Mouse (Mus musculus): ENCODE results near the gene Sgpl1. TPM values are rescaled to one million over a fixed set of nuclear protein-coding genes. Genes with fewer than 3 reads are reported as not detected.
"Not testable (repeated sequence)": the region's sequence is repeated elsewhere in the genome, so short reads cannot be mapped to it uniquely, and the experiment has no call there.

The Sgpl1 gene
- polyA plus RNA-seq, 1 experiment from 2014 or later: 33.7 TPM

DNA sequence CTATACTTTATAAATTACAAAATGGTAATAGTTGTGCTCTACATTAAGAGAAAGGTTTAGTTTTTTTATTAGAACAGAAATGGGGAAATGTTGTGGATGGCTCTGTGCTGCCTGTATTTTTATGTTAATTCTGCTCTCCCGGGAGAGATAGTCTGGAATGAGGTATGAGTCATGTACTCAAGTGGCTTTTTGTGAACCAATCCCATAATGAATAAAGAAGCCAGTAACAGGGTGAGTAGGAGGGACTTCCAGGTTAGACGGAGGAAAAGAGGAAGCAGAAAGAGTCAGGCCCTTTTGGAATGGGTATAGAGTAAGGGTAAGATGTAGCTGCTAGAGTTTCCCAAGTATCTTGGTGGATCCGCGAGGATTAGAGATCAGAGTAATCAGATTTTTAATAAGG lies 13.5 kb downstream of the Sgpl1 start:
- 68% methylated on average over 4 of the region's 4 CpGs for WGBS
- peak; percentile 19 for DNase-seq (ENCODE audit: low spot score)
- Histone ChIP-seq H3K4me3 (ENCODE audit: low read depth, low read length) (no peak overlapping the region), H3K4me1 (ENCODE audit: insufficient read depth, low read depth, low read length) (0 out of 2 replicates have a peak, but pooled peaks cover 5% of the 10 kb centered on the region), H3K36me3 (ENCODE audit: insufficient read depth, low read length) (no peaks in the 10 kb centered on the region), H3K27ac (ENCODE audit: low read length) (no peak overlapping the region), H3K9ac (replicated peaks; ENCODE audit: low read depth) (no peak overlapping the region), H3K9me3 (ENCODE audit: low read length) (no peaks in the 10 kb centered on the region), H3K4me2 (replicated peaks; ENCODE audit: low read depth, low read length) (no peak overlapping the region), H3K27me3 (replicated peaks; ENCODE audit: insufficient read depth, low read length) (no peaks in the 10 kb centered on the region)
- TF ChIP-seq EP300 (IDR thresholded peaks at IDR 0.05) (no peak), CTCF (IDR thresholded peaks at IDR 0.05) (no peak)
- no peak for ATAC-seq

DNA sequence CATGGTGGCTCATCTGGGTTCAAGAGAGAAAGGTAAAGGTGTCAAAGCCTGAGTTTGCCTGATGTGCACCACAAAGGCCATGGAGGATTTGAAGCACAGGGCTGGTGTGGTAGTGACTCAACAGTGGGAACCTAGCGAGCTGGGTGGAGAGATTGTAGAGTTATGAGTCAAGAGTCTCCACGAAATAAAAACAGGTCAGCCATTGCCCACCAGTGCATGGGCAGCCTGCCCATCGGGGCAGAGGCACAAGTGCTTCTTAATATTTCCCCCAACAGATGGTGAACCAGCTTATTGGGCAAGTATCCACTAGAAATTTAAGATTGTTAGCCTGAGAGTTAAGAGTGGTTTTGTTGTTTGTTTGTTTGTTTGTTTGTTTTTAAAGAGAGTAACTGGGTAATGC lies 16.5 kb downstream of the Sgpl1 start:
- H3K4me3 ChIP-seq (ENCODE audit: low read depth, low read length): no peak overlapping the region
- TF ChIP-seq EP300 (IDR thresholded peaks at IDR 0.05) (no peak), CTCF (IDR thresholded peaks at IDR 0.05) (no peak)
- WGBS: 77% methylated on average over 3 of the region's 3 CpGs
- H3K9me3 ChIP-seq (ENCODE audit: low read length): no peaks in the 10 kb centered on the region
- H3K4me2 ChIP-seq (replicated peaks; ENCODE audit: low read depth, low read length): no peak overlapping the region
- ATAC-seq (no peak), DNase-seq (ENCODE audit: low spot score) (no peak)
- no peaks in the 10 kb centered on the region for H3K36me3 ChIP-seq (ENCODE audit: insufficient read depth, low read length)
- H3K27ac ChIP-seq (ENCODE audit: low read length): no peak overlapping the region
- H3K27me3 ChIP-seq (replicated peaks; ENCODE audit: insufficient read depth, low read length): no peaks in the 10 kb centered on the region
- H3K9ac ChIP-seq (replicated peaks; ENCODE audit: low read depth): no peak overlapping the region
- 0 out of 2 replicates have a peak, but pooled peaks cover 5% of the 10 kb centered on the region for H3K4me1 ChIP-seq (ENCODE audit: insufficient read depth, low read depth, low read length)

DNA sequence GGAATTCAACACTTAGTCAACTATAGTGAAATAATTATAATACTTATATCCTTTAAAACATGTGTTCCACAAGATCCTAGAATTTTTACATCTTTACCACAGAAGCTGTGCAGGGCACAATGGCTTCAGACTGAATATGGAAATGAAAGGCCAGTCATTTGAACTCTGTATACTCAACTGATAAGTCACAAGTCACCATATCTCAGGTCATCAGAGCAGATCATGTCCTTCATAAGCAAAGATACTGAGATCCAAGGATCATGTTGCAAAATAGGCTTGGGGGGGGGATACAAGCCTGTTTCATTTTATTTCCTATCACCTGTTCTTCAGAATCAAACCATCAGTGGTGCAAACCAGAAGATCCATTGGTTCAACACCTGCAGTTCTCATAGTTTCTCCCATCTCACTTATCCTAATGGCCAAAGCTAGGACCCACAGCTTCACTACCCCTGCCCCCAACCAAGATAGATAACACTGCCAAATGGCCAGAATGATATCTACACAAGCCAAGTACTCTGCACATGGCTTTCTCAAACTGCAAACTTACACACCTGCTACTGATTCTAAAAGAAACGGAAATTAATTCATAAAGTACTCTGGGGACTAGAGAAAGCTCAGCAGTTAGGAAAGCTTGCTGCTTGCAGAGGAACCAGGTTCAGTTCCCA lies 18.7 kb downstream of the Sgpl1 start:
- TF ChIP-seq CTCF (IDR thresholded peaks at IDR 0.05) (no peak), EP300 (IDR thresholded peaks at IDR 0.05) (no peak)
- Histone ChIP-seq H3K4me1 (ENCODE audit: insufficient read depth, low read depth, low read length) (no peaks in the 10 kb centered on the region), H3K4me3 (ENCODE audit: low read depth, low read length) (no peak overlapping the region), H3K27me3 (replicated peaks; ENCODE audit: insufficient read depth, low read length) (no peaks in the 10 kb centered on the region), H3K36me3 (ENCODE audit: insufficient read depth, low read length) (no peaks in the 10 kb centered on the region), H3K4me2 (replicated peaks; ENCODE audit: low read depth, low read length) (no peak overlapping the region), H3K9ac (replicated peaks; ENCODE audit: low read depth) (no peak overlapping the region), H3K27ac (ENCODE audit: low read length) (no peak overlapping the region), H3K9me3 (ENCODE audit: low read length) (no peaks in the 10 kb centered on the region)
- DNase-seq (ENCODE audit: low spot score): no peak
- 100% methylated on average over 1 of the region's 1 CpGs for WGBS
- ATAC-seq: no peak

DNA sequence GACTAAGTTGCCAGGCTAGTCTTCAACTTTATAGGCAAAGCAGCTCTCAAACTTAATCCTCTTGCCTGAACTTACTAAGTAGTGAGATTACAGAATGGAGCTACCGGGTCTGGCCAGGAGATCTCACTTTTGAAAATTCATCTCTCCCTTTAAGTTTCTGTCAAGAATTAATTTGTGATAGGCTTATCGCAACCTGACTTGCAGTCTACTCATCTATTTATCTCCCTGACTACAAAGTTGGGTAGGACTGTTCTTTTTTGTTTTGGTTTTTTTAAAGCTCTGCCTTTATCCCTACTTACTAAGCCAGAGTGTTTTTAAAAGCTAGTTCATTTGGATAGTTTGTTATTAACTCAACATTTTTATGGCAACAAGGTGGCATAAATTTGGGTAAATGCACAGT lies 23.0 kb downstream of the Sgpl1 start:
- DNase-seq (ENCODE audit: low spot score) (no peak), ATAC-seq (no peak)
- TF ChIP-seq EP300 (IDR thresholded peaks at IDR 0.05): no peak
- TF ChIP-seq CTCF (IDR thresholded peaks at IDR 0.05): no peak
- no peak overlapping the region for H3K4me3 ChIP-seq (ENCODE audit: low read depth, low read length)
- no peaks in the 10 kb centered on the region for H3K4me1 ChIP-seq (ENCODE audit: insufficient read depth, low read depth, low read length)
- H3K27me3 ChIP-seq (replicated peaks; ENCODE audit: insufficient read depth, low read length): no peaks in the 10 kb centered on the region
- no peak overlapping the region for H3K9ac ChIP-seq (replicated peaks; ENCODE audit: low read depth)
- WGBS: 90% methylated on average over 2 of the region's 2 CpGs
- no peak overlapping the region for H3K4me2 ChIP-seq (replicated peaks; ENCODE audit: low read depth, low read length)
- H3K9me3 ChIP-seq (ENCODE audit: low read length): no peaks in the 10 kb centered on the region
- no peak overlapping the region for H3K27ac ChIP-seq (ENCODE audit: low read length)
- no peaks in the 10 kb centered on the region for H3K36me3 ChIP-seq (ENCODE audit: insufficient read depth, low read length)

DNA sequence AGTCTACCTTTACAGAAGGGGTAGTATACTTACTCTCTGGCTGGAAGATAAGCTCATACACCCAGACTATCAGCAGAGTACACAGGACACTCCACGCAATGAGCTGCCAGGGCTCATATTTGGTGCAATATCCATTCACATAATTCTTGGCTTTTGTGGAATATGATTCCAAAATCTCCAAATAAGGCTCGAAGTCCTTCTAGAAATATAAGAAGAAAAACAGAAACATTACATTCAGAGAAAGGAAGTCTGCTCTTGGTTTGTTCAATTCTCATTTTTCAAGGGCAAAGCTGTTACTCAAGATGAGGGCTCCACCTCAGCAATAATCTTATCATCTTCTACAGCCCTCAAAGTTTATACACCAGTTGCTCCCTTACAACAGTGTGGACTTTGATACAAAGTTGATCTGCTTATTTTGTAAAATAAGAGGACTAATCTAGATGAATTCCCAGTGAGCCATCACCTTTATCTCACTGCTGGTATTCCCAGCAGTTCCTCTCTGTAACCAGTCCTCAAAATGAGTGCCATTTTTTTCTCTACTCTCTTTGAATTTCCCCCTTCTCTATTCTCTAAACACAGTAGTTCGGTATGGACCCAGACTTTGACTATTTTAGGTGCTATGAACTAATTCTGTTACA lies 24.1 kb downstream of the Sgpl1 start:
- 77% methylated on average over 3 of the region's 3 CpGs for WGBS

DNA sequence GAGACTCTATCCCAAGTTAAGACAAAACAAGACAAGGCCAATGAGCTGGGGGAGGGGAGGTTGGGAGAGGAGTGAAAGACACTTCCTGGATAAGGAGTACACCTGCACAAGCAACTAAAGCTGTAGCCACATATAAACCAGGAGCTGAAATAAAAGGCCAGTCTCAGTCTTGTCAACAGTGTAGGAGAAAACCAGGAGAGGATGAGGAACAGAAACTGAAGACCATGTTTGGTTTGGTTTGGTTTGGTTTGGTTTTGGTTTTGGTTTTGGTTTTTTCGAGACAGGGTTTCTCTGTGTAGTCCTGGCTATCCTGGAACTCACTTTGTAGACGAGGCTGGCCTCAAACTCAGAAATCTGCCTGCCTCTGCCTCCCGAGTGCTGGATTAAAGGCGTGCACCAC lies 25.8 kb downstream of the Sgpl1 start:
- H3K4me3 ChIP-seq (ENCODE audit: low read depth, low read length); H3K4me1 ChIP-seq (ENCODE audit: insufficient read depth, low read depth, low read length); H3K9me3 ChIP-seq (ENCODE audit: low read length); H3K4me2 ChIP-seq (replicated peaks; ENCODE audit: low read depth, low read length); DNase-seq (ENCODE audit: low spot score); H3K9ac ChIP-seq (replicated peaks; ENCODE audit: low read depth); ATAC-seq; H3K27me3 ChIP-seq (replicated peaks; ENCODE audit: insufficient read depth, low read length); H3K27ac ChIP-seq (ENCODE audit: low read length); H3K36me3 ChIP-seq (ENCODE audit: insufficient read depth, low read length): not testable (repeated sequence)
- WGBS: 89% methylated on average over 4 of the region's 4 CpGs

More for the DNA sequence above, 24.1 kb downstream of the Sgpl1 start:
- no peaks in the 10 kb centered on the region for H3K4me1 ChIP-seq (ENCODE audit: insufficient read depth, low read depth, low read length)
- no peaks in the 10 kb centered on the region for H3K27me3 ChIP-seq (replicated peaks; ENCODE audit: insufficient read depth, low read length)
- H3K4me2 ChIP-seq (replicated peaks; ENCODE audit: low read depth, low read length): no peak overlapping the region
- ATAC-seq (no peak), DNase-seq (ENCODE audit: low spot score) (no peak)
- H3K36me3 ChIP-seq (ENCODE audit: insufficient read depth, low read length): no peaks in the 10 kb centered on the region
- H3K9ac ChIP-seq (replicated peaks; ENCODE audit: low read depth): no peak overlapping the region
- TF ChIP-seq CTCF (IDR thresholded peaks at IDR 0.05) (no peak), EP300 (IDR thresholded peaks at IDR 0.05) (no peak)
- H3K9me3 ChIP-seq (ENCODE audit: low read length): no peaks in the 10 kb centered on the region
- no peak overlapping the region for H3K4me3 ChIP-seq (ENCODE audit: low read depth, low read length)
- no peak overlapping the region for H3K27ac ChIP-seq (ENCODE audit: low read length)
